Mouse (Mus musculus) bone marrow, adult 2 months (tissue): ENCODE data around the gene Tfap2c.

Experiments
- CTCF ChIP-seq: fragments of 200-500 bp; IDR thresholded peaks from 2 replicates; pipeline ENCODE4 v1.5.1; 2011; ENCODE audit warnings: low read length, control low read depth; ENCODE audit not compliant: control insufficient read depth, insufficient read depth
- POLR2A ChIP-seq: fragments of 200-500 bp; IDR thresholded peaks from 2 replicates; pipeline ENCODE4 v1.6.1; 2011; ENCODE audit warnings: low read depth, mild to moderate bottlenecking, control low read depth, low read length, borderline replicate concordance; ENCODE audit not compliant: control insufficient read depth

- TF ChIP-seq CTCF (no peak), POLR2A (no peak)
Measured at GRCm38 (mm10) chr2:172579221-172579620, 29.8 kb downstream of the Tfap2c start.
